Mouse (Mus musculus): ENCODE results near the gene Rapgef5. TPM values are rescaled to one million over a fixed set of nuclear protein-coding genes. Genes with fewer than 3 reads are reported as not detected.

The Rapgef5 gene
- total and polyA plus RNA-seq, 3 experiments, result 4.2 to 6.8 (median 4.8) TPM

DNA sequence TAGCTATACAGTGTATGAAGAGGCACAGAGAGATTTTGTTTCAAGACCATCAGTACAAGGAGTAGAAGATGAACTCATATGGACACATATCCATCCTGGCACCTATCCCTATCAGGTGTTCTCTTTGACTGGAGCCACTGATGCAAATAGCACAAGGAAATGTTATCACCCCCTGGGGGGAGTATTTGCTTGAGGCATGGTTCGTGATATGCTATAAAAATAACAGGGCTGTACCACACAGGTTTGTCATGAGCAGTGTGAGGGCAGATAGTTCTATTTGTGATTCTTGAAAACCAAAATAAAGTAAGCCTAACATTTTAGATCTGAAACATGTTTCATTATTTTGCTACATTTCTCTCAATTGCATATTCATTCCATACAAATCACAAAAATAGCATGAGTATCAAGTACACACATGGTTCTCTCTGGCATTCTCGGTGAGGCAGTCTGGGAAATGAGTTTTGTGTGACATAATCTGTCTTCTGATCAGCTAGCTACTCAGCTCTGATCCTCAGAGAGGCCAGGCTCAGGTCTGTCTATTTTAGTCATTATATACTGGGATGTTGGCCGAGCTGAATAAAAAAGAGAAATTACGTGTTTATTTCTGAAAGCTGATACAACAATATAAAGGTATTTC lies 12.3 kb downstream of the Rapgef5 start:
- Histone ChIP-seq H3K27ac (ENCODE audit: insufficient read depth, low read depth) (no peak overlapping the region), H3K36me3 (replicated peaks in 1 of 2; ENCODE audit: control insufficient read depth in 1 of 2, insufficient read depth in 1 of 2, low read length in 1 of 2) (no peaks in the 10 kb centered on the region), H3K4me3 (replicated peaks in 1 of 3; ENCODE audit: low read depth in 2 of 3, low read length in 2 of 3, poor library complexity in 1 of 3) (no peak overlapping the region), H3K4me2 (ENCODE audit: insufficient read depth, low read depth, poor library complexity, severe bottlenecking) (no peak overlapping the region), H3K9ac (ENCODE audit: insufficient read depth, low read depth) (no peak overlapping the region), H3K27me3 (replicated peaks) (peaks cover 9% of the 10 kb centered on the region), H3K4me1 (ENCODE audit: control insufficient read depth in 1 of 2, insufficient read depth in 2 of 2) (peaks cover 0 to 5% of the 10 kb centered on the region in 2 experiments; a peak in 2 of 4 replicates), H3K9me3 (replicated peaks; ENCODE audit: low read length) (no peaks in the 10 kb centered on the region), H3K79me2 (replicated peaks; ENCODE audit: control insufficient read depth, extremely low read depth, insufficient read depth, poor library complexity, severe bottlenecking) (no peaks in the 10 kb centered on the region)
- dilution Hi-C loops (cut with MboI; ENCODE audit: extremely low pct_ligation_motif_present, extremely low pct_unique_long_range_greater_than_20kb, low sequenced_read_pairs), result no loop called here
- no peak for DNase-seq (ENCODE audit: extremely low read depth)
- no peak for TF ChIP-seq ZKSCAN1 (IDR thresholded peaks at IDR 0.05; ENCODE audit: borderline replicate concordance, low read depth, low read length)
- no peak for TF ChIP-seq ELF1 (IDR thresholded peaks at IDR 0.05; ENCODE audit: low read depth, low read length)
- TF ChIP-seq RAD21 (IDR thresholded peaks at IDR 0.05; ENCODE audit: low read depth, low read length), result no peak
- TF ChIP-seq PAX5 (IDR thresholded peaks at IDR 0.05; ENCODE audit: low read length), result no peak
- TF ChIP-seq MEF2A (IDR thresholded peaks at IDR 0.05; ENCODE audit: borderline replicate concordance, low read depth, low read length), result no peak
- no peak for TF ChIP-seq ETS1 (conservative IDR thresholded peaks at IDR 0.05; ENCODE audit: low read depth, low read length)
- TF ChIP-seq MAFK (IDR thresholded peaks at IDR 0.05; ENCODE audit: insufficient replicate concordance, low read length), result no peak
- TF ChIP-seq SMC3 (IDR thresholded peaks at IDR 0.05; ENCODE audit: low read depth, low read length), result no peak
- TF ChIP-seq MXI1 (IDR thresholded peaks at IDR 0.05; ENCODE audit: low read depth, low read length), result no peak
- no peak for TF ChIP-seq TBP (conservative IDR thresholded peaks at IDR 0.05; ENCODE audit: low read depth, low read length)
- in situ Hi-C loops (cut with MboI; ENCODE audit: low pct_ligation_motif_present, low pct_unique_long_range_greater_than_20kb, low sequenced_read_pairs), result no loop called here

GRCm38 (mm10) chr12:117531106-117531505 lies 14.8 kb downstream of the Rapgef5 start:
- Histone ChIP-seq H3K4me1 (ENCODE audit: control insufficient read depth in 1 of 2, insufficient read depth in 2 of 2) (peaks cover 0 to 14% of the 10 kb centered on the region in 2 experiments; a peak in 2 of 4 replicates), H3K4me2 (ENCODE audit: insufficient read depth, low read depth, poor library complexity, severe bottlenecking) (no peak overlapping the region), H3K4me3 (replicated peaks in 1 of 3; ENCODE audit: low read depth in 2 of 3, low read length in 2 of 3, poor library complexity in 1 of 3) (no peak overlapping the region), H3K27me3 (replicated peaks) (peaks cover 9% of the 10 kb centered on the region), H3K36me3 (replicated peaks in 1 of 2; ENCODE audit: control insufficient read depth in 1 of 2, insufficient read depth in 1 of 2, low read length in 1 of 2) (no peaks in the 10 kb centered on the region), H3K79me2 (replicated peaks; ENCODE audit: control insufficient read depth, extremely low read depth, insufficient read depth, poor library complexity, severe bottlenecking) (no peaks in the 10 kb centered on the region), H3K9me3 (replicated peaks; ENCODE audit: low read length) (peaks cover 2% of the 10 kb centered on the region), H3K9ac (ENCODE audit: insufficient read depth, low read depth) (no peak overlapping the region), H3K27ac (ENCODE audit: insufficient read depth, low read depth) (no peak overlapping the region)
- dilution Hi-C loops (cut with MboI; ENCODE audit: extremely low pct_ligation_motif_present, extremely low pct_unique_long_range_greater_than_20kb, low sequenced_read_pairs) (no loop called here), in situ Hi-C loops (cut with MboI; ENCODE audit: low pct_ligation_motif_present, low pct_unique_long_range_greater_than_20kb, low sequenced_read_pairs) (no loop called here)
- TF ChIP-seq MEF2A (IDR thresholded peaks at IDR 0.05; ENCODE audit: borderline replicate concordance, low read depth, low read length), result no peak
- TF ChIP-seq PAX5 (IDR thresholded peaks at IDR 0.05; ENCODE audit: low read length), result no peak
- no peak for TF ChIP-seq POLR2AphosphoS2 (IDR thresholded peaks at IDR 0.05; ENCODE audit: low read depth, low read length)
- TF ChIP-seq NELFE (IDR thresholded peaks at IDR 0.05; ENCODE audit: low read depth, low read length), result no peak
- DNase-seq (ENCODE audit: extremely low read depth), result no peak

Measured in CH12.LX (cell line).